Mouse (Mus musculus) G1E (cell line): Measurements from ENCODE around the gene 5730455P16Rik.

Experiments used
- CTCF ChIP-seq: IDR thresholded peaks from 2 replicates; pipeline ENCODE4 v1.5.1; 2012; ENCODE audit warnings: low read depth, low read length, inconsistent platforms, mixed read lengths
- GATA1 ChIP-seq: IDR thresholded peaks from 2 replicates; pipeline ENCODE4 v1.6.1; 2012; ENCODE audit warnings: borderline replicate concordance, low read length, inconsistent platforms, mixed read lengths
- GATA2 ChIP-seq: IDR thresholded peaks from 2 replicates; pipeline ENCODE4 v1.6.1; 2012; ENCODE audit warnings: low read depth, low read length, inconsistent platforms, borderline replicate concordance
- POLR2AphosphoS5 ChIP-seq: IDR thresholded peaks from 2 replicates; pipeline ENCODE4 v1.6.1; 2012; ENCODE audit warnings: low read depth, low read length, inconsistent platforms; ENCODE audit not compliant: insufficient replicate concordance
- TAL1 ChIP-seq: conservative IDR thresholded peaks from 2 replicates; pipeline ENCODE4 v1.6.1; 2012; ENCODE audit warnings: low read depth, low read length, inconsistent platforms, mixed read lengths

DNA sequence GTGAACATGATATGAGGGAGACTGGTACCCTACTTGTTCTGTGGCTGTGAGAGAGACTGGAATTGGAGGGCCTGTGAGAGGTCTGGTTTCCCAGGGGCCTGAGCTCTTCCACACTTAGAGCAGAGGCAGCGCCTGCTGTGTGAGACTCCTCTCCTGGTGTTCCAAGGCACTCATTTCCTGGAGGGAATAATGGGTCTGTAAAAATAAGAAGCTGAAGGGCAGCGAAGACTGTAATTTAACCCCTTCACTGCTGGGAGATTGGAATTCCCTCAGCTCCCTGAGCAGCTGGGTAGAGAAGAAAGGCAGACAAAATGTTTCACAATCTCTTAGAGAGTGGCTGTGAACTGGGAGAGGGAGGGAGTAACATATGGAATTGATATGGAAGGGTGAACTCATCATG lies 35.4 kb downstream of the 5730455P16Rik start:
- TF ChIP-seq GATA1 = no peak
- TF ChIP-seq CTCF = no peak
- TF ChIP-seq GATA2 = no peak
- TF ChIP-seq POLR2AphosphoS5 = no peak
- TF ChIP-seq TAL1 = no peak
